9 mouse cellular contexts compared by ENCODE assay signal in the genomic region with DNA sequence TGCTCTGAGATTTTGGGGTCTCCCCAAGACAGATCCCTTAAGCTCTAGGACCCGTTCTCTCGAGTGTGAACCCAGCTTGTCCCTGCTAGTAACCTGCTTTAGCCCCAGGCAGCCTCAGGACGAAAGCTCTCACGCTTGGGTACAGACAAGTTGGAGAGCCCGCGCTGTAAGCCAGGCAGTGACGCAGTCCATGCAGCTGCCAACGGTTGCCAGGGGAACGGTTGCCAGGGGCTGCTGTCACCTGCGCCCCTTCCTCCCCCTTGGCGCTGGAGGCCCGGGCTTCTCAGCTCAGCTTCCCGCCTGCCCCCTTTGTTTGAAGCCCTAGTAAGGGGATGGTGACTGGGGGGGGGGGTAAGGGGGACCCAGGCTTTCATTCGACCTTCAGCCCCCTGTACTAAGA. TPM values are rescaled to one million over a fixed set of nuclear protein-coding genes. Genes with fewer than 3 reads are reported as not detected.
DNase-seq lines count a peak whose midpoint lies in the region; ATAC-seq and TF ChIP-seq lines count a peak whose summit lies in the region.
"Had no signal": no experiment of that assay in that cellular context is flagged by ENCODE, and none has a peak within 500 bp of the region (broad histone marks: within the 10 kb centered on the region; RNA-seq: fewer than 3 reads in every experiment).

No protein-coding gene starts in this region.

- peak; percentile 67 for DNase-seq in kidney, adult 11 months
- DNase-seq in kidney, adult 8-10 months, result no peak
- DNase-seq in embryonic facial prominence, embryonic 10.5 days (ENCODE audit: low spot score), result peak; percentile 91
- DNase-seq in layer of hippocampus, adult 2 months (ENCODE audit: low spot score in 2 of 2), result peak; percentile 69 to 83
- DNase-seq in lung, postnatal 36 days, result peak; percentile 54
- DNase-seq in right cerebral cortex, postnatal 4 days, result peak; percentile 94

- H3K36me3 ChIP-seq in embryonic facial prominence, embryonic 10.5 days (replicated peaks), result no peaks in the 10 kb centered on the region
- H3K36me3 ChIP-seq in heart, embryonic 16.5 days (ENCODE audit: control insufficient read depth, insufficient read depth), result no peaks in the 10 kb centered on the region

- TF ChIP-seq CTCF in layer of hippocampus, adult 2 months (conservative IDR thresholded peaks at IDR 0.05), result no peak

- peak overlapping the region; percentile 14; the same call in 1 of the 2 replicates for H3K9ac ChIP-seq in heart, embryonic 16.5 days (ENCODE audit: low read length)

- peak; percentile 62; the same call in 1 of the 2 replicates for ATAC-seq in heart, embryonic 16.5 days (replicated peaks; ENCODE audit: extremely low read depth, insufficient read depth, low FRiP score)
- no peak for ATAC-seq in granulocyte monocyte progenitor cell, adult 5-6 weeks (replicated peaks; ENCODE audit: poor library complexity, severe bottlenecking)

- WGBS in embryonic facial prominence, embryonic 10.5 days, result 1% methylated on average over 14 of the region's 14 CpGs
- WGBS in heart, embryonic 16.5 days, result 5% methylated on average over 14 of the region's 14 CpGs

- peak overlapping the region; percentile 55 for H3K4me3 ChIP-seq in embryonic facial prominence, embryonic 10.5 days
- H3K4me3 ChIP-seq in heart, embryonic 16.5 days (ENCODE audit: low read length), result no peak overlapping the region
- H3K4me3 ChIP-seq in layer of hippocampus, adult 2 months, result peak overlapping the region; percentile 46

- H3K4me1 ChIP-seq in embryonic facial prominence, embryonic 10.5 days, result peaks cover 89% of the 10 kb centered on the region
- H3K4me1 ChIP-seq in heart, embryonic 16.5 days (ENCODE audit: control insufficient read depth, insufficient read depth, low read length), result peaks cover 55% of the 10 kb centered on the region

- peak overlapping the region; percentile 31 for H3K4me2 ChIP-seq in heart, embryonic 16.5 days (ENCODE audit: low read depth, low read length)

- H3K9me3 ChIP-seq in embryonic facial prominence, embryonic 10.5 days, result no peaks in the 10 kb centered on the region
- no peaks in the 10 kb centered on the region for H3K9me3 ChIP-seq in heart, embryonic 16.5 days (replicated peaks; ENCODE audit: control insufficient read depth, low read length)

- peaks cover 4% of the 10 kb centered on the region; the same call in 1 of the 2 replicates for H3K27me3 ChIP-seq in embryonic facial prominence, embryonic 10.5 days (replicated peaks; ENCODE audit: low read depth, poor library complexity, severe bottlenecking)
- no peaks in the 10 kb centered on the region for H3K27me3 ChIP-seq in heart, embryonic 16.5 days (ENCODE audit: control insufficient read depth, insufficient read depth, low read length)

- peak overlapping the region; percentile 90 for H3K27ac ChIP-seq in embryonic facial prominence, embryonic 10.5 days (replicated peaks)
- peak overlapping the region; percentile 34; the same call in 1 of the 2 replicates for H3K27ac ChIP-seq in heart, embryonic 16.5 days (ENCODE audit: low read length)
- peak overlapping the region; percentile 94 for H3K27ac ChIP-seq in layer of hippocampus, adult 2 months

RNA-seq across cellular contexts. Expression of a gene that starts 19.5 kb away (rescaled TPM):
- polyA plus RNA-seq in embryonic facial prominence, embryonic 10.5 days (2016; fragmentation: Nextera tagmentation; extraction: Ambion mirVana), result 32.9 and 38.2 TPM in 2 replicates
- 12.0 and 18.0 TPM in 2 replicates for polyA plus RNA-seq in heart, embryonic 16.5 days (2015; fragmentation: Nextera tagmentation; extraction: Ambion mirVana)
- 10 to 100 TPM; 89.7 to 90.5 TPM for total RNA-seq in layer of hippocampus, adult 2 months (2021)
- total RNA-seq in granulocyte monocyte progenitor cell, adult 5-6 weeks (2014; fragmentation: Nextera tagmentation), result 115 and 208 TPM in 2 replicates
- total RNA-seq in granulocyte monocyte progenitor cell, adult 5-6 weeks (2017), result 50.3 and 50.9 TPM in 2 replicates

RNA-seq across cellular contexts. Expression of a gene that starts 23.5 kb away (rescaled TPM):
- polyA plus RNA-seq in embryonic facial prominence, embryonic 10.5 days (2016; fragmentation: Nextera tagmentation; extraction: Ambion mirVana), result 3.1 and 3.5 TPM in 2 replicates
- 4.9 and 5.2 TPM in 2 replicates for polyA plus RNA-seq in heart, embryonic 16.5 days (2015; fragmentation: Nextera tagmentation; extraction: Ambion mirVana)
- under 1 TPM; 0.18 to 0.34 TPM for total RNA-seq in layer of hippocampus, adult 2 months (2021)
- total RNA-seq in granulocyte monocyte progenitor cell, adult 5-6 weeks (2014; fragmentation: Nextera tagmentation), result 142 and 175 TPM in 2 replicates
- total RNA-seq in granulocyte monocyte progenitor cell, adult 5-6 weeks (2017), result 170 and 173 TPM in 2 replicates
- total RNA-seq: MEL had no signal

Comparison
In these comparisons a context has a peak if more than half of its experiments do, and no peak if none do; other contexts are left out.
1. DNase-seq: peak in kidney, adult 11 months (single experiment), embryonic facial prominence, embryonic 10.5 days (single experiment), layer of hippocampus, adult 2 months (2 of 2), lung, postnatal 36 days (single experiment) and right cerebral cortex, postnatal 4 days (single experiment); none in kidney, adult 8-10 months (0 of 2).
2. H3K27ac ChIP-seq: peak in every context shown above with its lines; median percentile 94 in layer of hippocampus, adult 2 months; 90 in embryonic facial prominence, embryonic 10.5 days; 34 in heart, embryonic 16.5 days.
3. RNA of a gene that starts 23.5 kb away (total RNA-seq): 142 to 175 TPM in granulocyte monocyte progenitor cell, adult 5-6 weeks; 0.18 to 0.34 TPM in layer of hippocampus, adult 2 months; every median in the first group is over 100 times any median in the second.